In genomic region chr1:93445822-93446162, GRCm38 (mm10) we compare ENCODE assay signal across 8 mouse cellular contexts. TPM values are rescaled to one million over a fixed set of nuclear protein-coding genes. Genes with fewer than 3 reads are reported as not detected.
DNase-seq lines count a peak whose midpoint lies in the region; ATAC-seq and TF ChIP-seq lines count a peak whose summit lies in the region.

No protein-coding gene starts in this region.

- H3K9me3 ChIP-seq in heart, embryonic 15.5 days (replicated peaks): no peaks in the 10 kb centered on the region
- H3K9me3 ChIP-seq in MEL (replicated peaks; ENCODE audit: insufficient read depth, low read length): no peaks in the 10 kb centered on the region
- H3K9me3 ChIP-seq in hindbrain, embryonic 10.5 days: no peaks in the 10 kb centered on the region
- H3K9me3 ChIP-seq in midbrain, embryonic 11.5 days (ENCODE audit: control insufficient read depth, low read length): no peaks in the 10 kb centered on the region

- H3K27me3 ChIP-seq in heart, embryonic 15.5 days: no peaks in the 10 kb centered on the region
- no peaks in the 10 kb centered on the region for H3K27me3 ChIP-seq in MEL (ENCODE audit: control insufficient read depth in 1 of 2, insufficient read depth in 2 of 2, low read length in 2 of 2)
- no peaks in the 10 kb centered on the region for H3K27me3 ChIP-seq in hindbrain, embryonic 10.5 days (ENCODE audit: insufficient read depth, poor library complexity, severe bottlenecking)
- no peaks in the 10 kb centered on the region for H3K27me3 ChIP-seq in midbrain, embryonic 11.5 days (ENCODE audit: control insufficient read depth, insufficient read depth, low read length)

- H3K36me3 ChIP-seq in heart, embryonic 15.5 days: peaks cover 16% of the 10 kb centered on the region
- peaks cover 9 to 23% of the 10 kb centered on the region in 2 experiments for H3K36me3 ChIP-seq in MEL (ENCODE audit: control insufficient read depth in 1 of 2, insufficient read depth in 2 of 2, low read length in 2 of 2)
- peaks cover 8% of the 10 kb centered on the region for H3K36me3 ChIP-seq in hindbrain, embryonic 10.5 days
- no peaks in the 10 kb centered on the region for H3K36me3 ChIP-seq in midbrain, embryonic 11.5 days (ENCODE audit: control insufficient read depth, insufficient read depth, low read length)

- peaks cover 47% of the 10 kb centered on the region for H3K79me2 ChIP-seq in MEL (ENCODE audit: control insufficient read depth, insufficient read depth, low read length, poor library complexity)

- TF ChIP-seq CTCF in MEL (IDR thresholded peaks at IDR 0.05 in 2 of 3, conservative IDR thresholded peaks at IDR 0.05 in 1 of 3; ENCODE audit: control insufficient read depth in 1 of 3, insufficient read depth in 1 of 3, low read depth in 2 of 3, low read length in 3 of 3, poor library complexity in 1 of 3, severe bottlenecking in 1 of 3): peak; percentile 1 to 17 (median 1); a peak in 2 of 6 replicates

- 15% methylated on average over 3 of the region's 3 CpGs for WGBS in heart, embryonic 15.5 days
- WGBS in hindbrain, embryonic 10.5 days: 16% methylated on average over 3 of the region's 3 CpGs
- WGBS in midbrain, embryonic 11.5 days: 20% methylated on average over 3 of the region's 3 CpGs

- no peak for TF ChIP-seq EP300 in MEL (IDR thresholded peaks at IDR 0.05; ENCODE audit: low read depth in 1 of 2, low read length in 2 of 2)

- TF ChIP-seq POLR2A in MEL (IDR thresholded peaks at IDR 0.05; ENCODE audit: control insufficient read depth in 1 of 2, insufficient read depth in 1 of 2, low read depth in 1 of 2, low read length in 2 of 2, poor library complexity in 1 of 2): peak in 1 of 2 experiments; percentile 47; a peak in 2 of 4 replicates

- peak overlapping the region; percentile 64 for H3K4me2 ChIP-seq in heart, embryonic 15.5 days
- H3K4me2 ChIP-seq in midbrain, embryonic 11.5 days: peak overlapping the region; percentile 94

- ATAC-seq in heart, embryonic 15.5 days (replicated peaks; ENCODE audit: insufficient number of reproducible peaks, insufficient read depth, low FRiP score, low read depth): no peak
- no peak; the same call in none of the 2 replicates for ATAC-seq in midbrain, embryonic 11.5 days (ENCODE audit: low FRiP score)

- TF ChIP-seq RAD21 in MEL (IDR thresholded peaks at IDR 0.05; ENCODE audit: low read depth, low read length): no peak; the same call in 1 of the 2 replicates

- peak overlapping the region; percentile 85 for H3K4me3 ChIP-seq in heart, embryonic 15.5 days
- H3K4me3 ChIP-seq in MEL (ENCODE audit: control insufficient read depth in 1 of 2, insufficient read depth in 1 of 2, low read depth in 2 of 2, low read length in 2 of 2): peak overlapping the region; percentile 95 to 97
- peak overlapping the region; percentile 86 for H3K4me3 ChIP-seq in hindbrain, embryonic 10.5 days
- H3K4me3 ChIP-seq in midbrain, embryonic 11.5 days (ENCODE audit: low read depth, low read length): peak overlapping the region; percentile 88

- DNase-seq in heart, adult 8-10 months (ENCODE audit: low spot score): no peak
- no peak for DNase-seq in MEL (ENCODE audit: low read depth, low spot score)
- no peak for DNase-seq in hindbrain, embryonic 10.5 days (ENCODE audit: low spot score)
- no peak for DNase-seq in midbrain, embryonic 11.5 days (ENCODE audit: low spot score, missing footprints)
- no peak for DNase-seq in frontal cortex, postnatal 36 days (ENCODE audit: low spot score in 2 of 2)
- no peak for DNase-seq in embryo, embryonic 9.5 days (ENCODE audit: extremely low spot score)
- DNase-seq in layer of hippocampus, adult 18-20 months (ENCODE audit: low spot score in 2 of 2): no peak

- peaks cover 32% of the 10 kb centered on the region for H3K4me1 ChIP-seq in heart, embryonic 15.5 days (replicated peaks)
- peaks cover 3 to 13% of the 10 kb centered on the region in 2 experiments; a peak in 3 of 4 replicates for H3K4me1 ChIP-seq in MEL (ENCODE audit: control insufficient read depth in 1 of 2, insufficient read depth in 2 of 2, low read length in 2 of 2)
- H3K4me1 ChIP-seq in hindbrain, embryonic 10.5 days (replicated peaks): peaks cover 31% of the 10 kb centered on the region
- peaks cover 9% of the 10 kb centered on the region for H3K4me1 ChIP-seq in midbrain, embryonic 11.5 days (ENCODE audit: control insufficient read depth, insufficient read depth, low read length)

- peak overlapping the region; percentile 95 for H3K27ac ChIP-seq in heart, embryonic 15.5 days
- H3K27ac ChIP-seq in MEL (ENCODE audit: control insufficient read depth, low read depth, low read length): peak overlapping the region; percentile 78
- peak overlapping the region; percentile 92 for H3K27ac ChIP-seq in hindbrain, embryonic 10.5 days
- no peak overlapping the region for H3K27ac ChIP-seq in midbrain, embryonic 11.5 days (ENCODE audit: low read depth, low read length)

- H3K9ac ChIP-seq in heart, embryonic 15.5 days: peak overlapping the region; percentile 87
- peak overlapping the region; percentile 94 for H3K9ac ChIP-seq in MEL (ENCODE audit: control insufficient read depth, low read depth, low read length, poor library complexity, severe bottlenecking)
- H3K9ac ChIP-seq in midbrain, embryonic 11.5 days (ENCODE audit: low read length): peak overlapping the region; percentile 75

TF ChIP-seq in MEL, 35 proteins besides CTCF, POLR2A, EP300 and RAD21:
- TF ChIP-seq MAZ (IDR thresholded peaks at IDR 0.05; ENCODE audit: low read depth, low read length) (no peak), USF1 (IDR thresholded peaks at IDR 0.05; ENCODE audit: low read depth, low read length) (0 out of 2 replicates have a peak, but pooled peaks have one; percentile 3), SMC3 (IDR thresholded peaks at IDR 0.05; ENCODE audit: low read depth, low read length) (0 out of 2 replicates have a peak, but pooled peaks have one; percentile 3), MYC (IDR thresholded peaks at IDR 0.05; ENCODE audit: low read depth, low read length) (peak; percentile 38; the same call in 1 of the 2 replicates), BHLHE40 (IDR thresholded peaks at IDR 0.05; ENCODE audit: borderline replicate concordance, low read depth, low read length) (no peak), SIN3A (IDR thresholded peaks at IDR 0.05; ENCODE audit: low read length) (peak; percentile 63; the same call in 1 of the 2 replicates), KAT2A (conservative IDR thresholded peaks at IDR 0.05; ENCODE audit: low read depth, low read length) (0 out of 2 replicates have a peak, but pooled peaks have one; percentile 24)

RNA-seq across cellular contexts. Expression of gene Hdlbp, which starts 32.8 kb away (rescaled TPM):
- polyA plus RNA-seq in heart, embryonic 15.5 days (2015; fragmentation: Nextera tagmentation; extraction: Ambion mirVana): 124 and 140 TPM in 2 replicates
- total RNA-seq in heart, adult 8-10 months (2022): 100 to 1,000 TPM; 558 to 656 (median 619) TPM
- total RNA-seq in MEL (2012; rRNA removed): 141 and 160 TPM in 2 replicates
- 1,000 to 10,000 TPM in 1 of 2 experiments, 100 to 1,000 TPM in 1; 271 to 1,954 TPM for polyA plus RNA-seq in MEL (2012; ENCODE audit: insufficient read depth in 1 of 2, insufficient read length in 2 of 2, low read depth in 1 of 2, low replicate concordance in 2 of 2, missing spikeins in 1 of 2)
- polyA plus RNA-seq in hindbrain, embryonic 10.5 days (2016; fragmentation: Nextera tagmentation; extraction: Ambion mirVana): 98.3 and 113 TPM in 2 replicates
- polyA plus RNA-seq in midbrain, embryonic 11.5 days (2014; fragmentation: Nextera tagmentation; extraction: Ambion mirVana): 84.4 and 88.2 TPM in 2 replicates
- total RNA-seq in layer of hippocampus, adult 18-20 months (2021): 100 to 1,000 TPM; 153 to 156 TPM
